Mouse (Mus musculus): ENCODE results near the gene Ncmap. TPM values are rescaled to one million over a fixed set of nuclear protein-coding genes. Genes with fewer than 3 reads are reported as not detected.

Ncmap gene
- 2.3 and 6.2 TPM in 2 replicates for polyA plus RNA-seq (2012; ENCODE audit: low replicate concordance)

GRCm38 (mm10) chr4:135397991-135398390, at the start of gene Ncmap:
Ncmap (minus strand) TSS chr4:135398227.

GRCm38 (mm10) chr4:135433443-135434394, 35.7 kb upstream of the Ncmap start, which contains the start of gene Rcan3:
Rcan3 (minus strand) TSS chr4:135433853.

GRCm38 (mm10) chr4:135353066-135353793, 44.8 kb downstream of the Ncmap start, which contains the start of gene Srrm1:
Srrm1 (minus strand) TSS chr4:135353321.

Other genes starting within 250 kb of the Ncmap start
- gene Clic4, start 125.4 kb downstream of the Ncmap start, polyA plus RNA-seq (2012; ENCODE audit: low replicate concordance) = 16.1 and 18.9 TPM in 2 replicates
- gene Srrm1, start 44.9 kb downstream of the Ncmap start, polyA plus RNA-seq (2012; ENCODE audit: low replicate concordance) = 302 and 539 TPM in 2 replicates
- gene Rcan3, start 35.6 kb upstream of the Ncmap start, polyA plus RNA-seq (2012; ENCODE audit: low replicate concordance) = 8.4 and 13.0 TPM in 2 replicates
- gene Stpg1, start 96.6 kb upstream of the Ncmap start, polyA plus RNA-seq (2012; ENCODE audit: low replicate concordance) = 0.18 and 0.90 TPM in 2 replicates
- 60.6 and 297 TPM in 2 replicates for gene Nipal3, start 96.8 kb upstream of the Ncmap start, polyA plus RNA-seq (2012; ENCODE audit: low replicate concordance)
- gene Grhl3, start 175.4 kb upstream of the Ncmap start, polyA plus RNA-seq (2012; ENCODE audit: low replicate concordance) = not detected in 2 replicates

Measured in hematopoietic multipotent progenitor cell, adult 10-12 weeks (in vitro differentiated cells).